Mouse (Mus musculus): Measurements from ENCODE around the gene Lrch4.

DNA sequence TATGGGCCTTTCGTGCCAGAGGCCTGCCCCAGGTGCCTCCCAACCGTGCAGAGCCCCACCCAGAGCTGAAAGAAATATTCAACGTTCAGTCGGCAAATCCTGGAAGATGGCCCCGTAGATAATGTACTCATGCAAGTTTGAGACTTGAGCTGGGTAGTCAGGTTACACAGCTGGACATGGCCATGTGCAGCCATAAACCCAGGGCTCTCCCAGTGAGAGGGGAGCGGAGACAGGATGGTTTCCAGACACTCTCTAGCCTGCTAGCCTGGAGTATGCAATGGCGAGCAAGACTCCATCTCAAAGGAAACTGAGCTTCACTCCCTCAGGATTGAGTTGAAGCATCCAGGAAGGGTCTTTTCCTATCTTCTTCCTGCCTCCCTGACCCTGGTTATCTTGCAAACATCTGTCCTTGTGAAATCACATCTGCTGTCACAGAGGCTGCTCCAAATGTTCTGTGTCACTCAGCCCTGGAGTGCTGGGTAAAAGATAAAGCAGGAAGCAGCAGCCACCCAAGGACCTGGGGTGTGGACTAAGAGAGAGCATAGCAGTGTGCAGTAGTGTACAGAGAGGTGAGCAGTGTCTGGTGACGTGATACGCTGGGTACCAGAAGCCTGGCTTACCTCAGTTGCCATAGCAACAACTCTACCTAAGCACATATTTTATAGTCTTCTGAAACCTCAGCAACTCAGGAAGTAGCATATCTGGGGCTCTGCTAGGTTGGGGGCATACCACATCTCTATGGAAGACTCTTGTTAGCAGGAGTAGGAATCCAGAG, 19.1 kb downstream of the Lrch4 start:
- TF ChIP-seq CTCF (IDR thresholded peaks at IDR 0.05; ENCODE audit: extremely low read depth, insufficient read depth, insufficient read length, insufficient replicate concordance): no peak
- no peak for TF ChIP-seq POLR2A (IDR thresholded peaks at IDR 0.05; ENCODE audit: low read depth, low read length)

Data from spleen, adult 2 months (tissue).